Mouse (Mus musculus): ENCODE data around the gene Rbm28.

Rbm28 gene

GRCm38 (mm10) chr6:29164314-29165244 lies at the start of gene Rbm28:
Gene Rbm28, minus strand, starts transcription at chr6:29165006.
- peak; percentile 85 for DNase-seq (ENCODE audit: low read depth)

- no peak for DNase-seq (ENCODE audit: low read depth)
These were observed 49.4 kb upstream of the Rbm28 start for GRCm38 (mm10) chr6:29214245-29214644.

- no peak for DNase-seq (ENCODE audit: low read depth)
These were observed 48.6 kb upstream of the Rbm28 start for GRCm38 (mm10) chr6:29213436-29213835.

- DNase-seq (ENCODE audit: low read depth): peak; percentile 39
These were observed 47.1 kb upstream of the Rbm28 start for GRCm38 (mm10) chr6:29211806-29212492.

GRCm38 (mm10) chr6:29211146-29211545 lies 46.3 kb upstream of the Rbm28 start:
- DNase-seq (ENCODE audit: low read depth): no peak

- no peak for DNase-seq (ENCODE audit: low read depth)
These were observed 45.6 kb upstream of the Rbm28 start for GRCm38 (mm10) chr6:29210231-29210936.

GRCm38 (mm10) chr6:29208178-29208577 lies 43.4 kb upstream of the Rbm28 start:
- DNase-seq (ENCODE audit: low read depth): no peak

- DNase-seq (ENCODE audit: low read depth): no peak
These were observed 42.2 kb upstream of the Rbm28 start for GRCm38 (mm10) chr6:29207017-29207416.

- DNase-seq (ENCODE audit: low read depth): no peak
These were observed 41.2 kb upstream of the Rbm28 start for GRCm38 (mm10) chr6:29206006-29206405.

GRCm38 (mm10) chr6:29204932-29205614 lies 40.3 kb upstream of the Rbm28 start:
- DNase-seq (ENCODE audit: low read depth): peak; percentile 25

GRCm38 (mm10) chr6:29203861-29204585 lies 39.2 kb upstream of the Rbm28 start:
- DNase-seq (ENCODE audit: low read depth): no peak

- no peak for DNase-seq (ENCODE audit: low read depth)
These were observed 38.3 kb upstream of the Rbm28 start for GRCm38 (mm10) chr6:29203096-29203495.

- no peak for DNase-seq (ENCODE audit: low read depth)
These were observed 37.2 kb upstream of the Rbm28 start for GRCm38 (mm10) chr6:29201988-29202387.

- no peak for DNase-seq (ENCODE audit: low read depth)
These were observed 36.5 kb upstream of the Rbm28 start for GRCm38 (mm10) chr6:29201341-29201740.

GRCm38 (mm10) chr6:29200496-29200895 lies 35.7 kb upstream of the Rbm28 start:
- DNase-seq (ENCODE audit: low read depth): no peak

- no peak for DNase-seq (ENCODE audit: low read depth)
These were observed 34.5 kb upstream of the Rbm28 start for GRCm38 (mm10) chr6:29199223-29199855.

- peak; percentile 73 for DNase-seq (ENCODE audit: low read depth)
These were observed 33.8 kb upstream of the Rbm28 start for GRCm38 (mm10) chr6:29198309-29199222.

- peak; percentile 81 for DNase-seq (ENCODE audit: low read depth)
These were observed 31.3 kb upstream of the Rbm28 start for GRCm38 (mm10) chr6:29195846-29196698.

- no peak for DNase-seq (ENCODE audit: low read depth)
These were observed 30.3 kb upstream of the Rbm28 start for GRCm38 (mm10) chr6:29195146-29195545.
